Comparison of ENCODE assay signal across 8 mouse cellular contexts in genomic region chr15:78988499-78988971, GRCm38 (mm10). TPM values are rescaled to one million over a fixed set of nuclear protein-coding genes. Genes with fewer than 3 reads are reported as not detected.
DNase-seq lines count a peak whose midpoint lies in the region; ATAC-seq and TF ChIP-seq lines count a peak whose summit lies in the region.

No protein-coding gene starts in this region.

- H3K9me3 ChIP-seq in hindbrain, postnatal 0 days (ENCODE audit: low read length), result no peaks in the 10 kb centered on the region

- TF ChIP-seq CTCF in gastrocnemius, adult 2 months (IDR thresholded peaks at IDR 0.05), result no peak
- no peak for TF ChIP-seq CTCF in hindbrain, postnatal 0 days (IDR thresholded peaks at IDR 0.05; ENCODE audit: low read depth)
- TF ChIP-seq CTCF in left cerebral cortex, adult 2 months (IDR thresholded peaks at IDR 0.05), result no peak

- no peak overlapping the region for H3K4me2 ChIP-seq in hindbrain, postnatal 0 days (ENCODE audit: low read depth, low read length)

- no peaks in the 10 kb centered on the region; the same call in 1 of the 2 replicates for H3K4me1 ChIP-seq in hindbrain, postnatal 0 days (ENCODE audit: insufficient read depth, low read length)

- peaks cover 31% of the 10 kb centered on the region for H3K36me3 ChIP-seq in hindbrain, postnatal 0 days (ENCODE audit: insufficient read depth, low read length)

- ATAC-seq in cerebellum, adult (ENCODE audit: insufficient number of reproducible peaks, low FRiP score, low TSS enrichment), result peak; percentile 59
- ATAC-seq in hindbrain, postnatal 0 days, result peak; percentile 85

- H3K9ac ChIP-seq in hindbrain, postnatal 0 days (replicated peaks; ENCODE audit: low read length), result no peak overlapping the region

- DNase-seq in adrenal gland, adult (ENCODE audit: inconsistent age in 2 of 2, low spot score in 1 of 2), result peak; percentile 94 to 98
- peak; percentile 76 for DNase-seq in gastrocnemius, adult 2 months
- DNase-seq in hindbrain, postnatal 0 days (ENCODE audit: low spot score), result peak; percentile 93
- DNase-seq in left cerebral cortex, adult 2 months (ENCODE audit: extremely low spot score in 1 of 2, low spot score in 2 of 2), result peak; percentile 82
- peak; percentile 41 for DNase-seq in ovary, postnatal 10 days (ENCODE audit: low spot score)
- no peak for DNase-seq in liver
- no peak for DNase-seq in natural killer cell, adult 2 months (ENCODE audit: low spot score in 2 of 2)

- peak overlapping the region; percentile 99 for H3K27ac ChIP-seq in gastrocnemius, adult 2 months
- H3K27ac ChIP-seq in hindbrain, postnatal 0 days, result peak overlapping the region; percentile 46
- H3K27ac ChIP-seq in left cerebral cortex, adult 2 months, result no peak overlapping the region; the same call in 1 of the 2 replicates

- no peaks in the 10 kb centered on the region for H3K27me3 ChIP-seq in hindbrain, postnatal 0 days (ENCODE audit: insufficient read depth, low read length)

- intact Hi-C loops in gastrocnemius, adult 2 months (cut with DNase I), result no loop called here
- intact Hi-C loops in left cerebral cortex, adult 2 months (cut with DNase I), result loop anchor here (2.0 kb wide), 1 partner anchor 38 kb away; no protein-coding TSS in a partner anchor

- 25% methylated on average over 14 of the region's 14 CpGs for WGBS in hindbrain, postnatal 0 days

- peak overlapping the region; percentile 62 for H3K4me3 ChIP-seq in gastrocnemius, adult 2 months
- no peak overlapping the region for H3K4me3 ChIP-seq in hindbrain, postnatal 0 days (ENCODE audit: low read length)
- H3K4me3 ChIP-seq in left cerebral cortex, adult 2 months, result no peak overlapping the region

RNA-seq across cellular contexts. Expression of gene H1f0, which starts 39.7 kb away (rescaled TPM):
- total RNA-seq in gastrocnemius, adult 2 months (2021), result 10 to 100 TPM; 71.8 to 76.8 TPM
- 211 and 233 TPM in 2 replicates for total RNA-seq in hindbrain, postnatal 0 days (2014; rRNA removed)
- polyA plus RNA-seq in hindbrain, postnatal 0 days (2015; fragmentation: Nextera tagmentation; extraction: Ambion mirVana), result 259 and 272 TPM in 2 replicates
- total RNA-seq in left cerebral cortex, adult 2 months (2021), result 10 to 100 TPM; 80.4 to 81.1 TPM

RNA-seq across cellular contexts. Expression of gene Triobp, which starts 41.0 kb away (rescaled TPM):
- 10 to 100 TPM; 33.2 to 36.6 TPM for total RNA-seq in gastrocnemius, adult 2 months (2021)
- 42.0 and 57.6 TPM in 2 replicates for total RNA-seq in hindbrain, postnatal 0 days (2014; rRNA removed)
- polyA plus RNA-seq in hindbrain, postnatal 0 days (2015; fragmentation: Nextera tagmentation; extraction: Ambion mirVana), result 19.0 and 20.7 TPM in 2 replicates
- total RNA-seq in left cerebral cortex, adult 2 months (2021), result 10 to 100 TPM; 11.8 to 12.7 TPM

RNA-seq across cellular contexts. Expression of gene Galr3, which starts 53.1 kb away (rescaled TPM):
- not detected for total RNA-seq in gastrocnemius, adult 2 months (2021)
- 0.47 and 1.2 TPM in 2 replicates for total RNA-seq in hindbrain, postnatal 0 days (2014; rRNA removed)
- polyA plus RNA-seq in hindbrain, postnatal 0 days (2015; fragmentation: Nextera tagmentation; extraction: Ambion mirVana), result 0.20 and 0.25 TPM in 2 replicates
- total RNA-seq in left cerebral cortex, adult 2 months (2021), result under 1 TPM in 1 of 2 experiments, not detected in 1; 0.84 TPM

RNA-seq across cellular contexts. Expression of gene Nol12, which starts 53.8 kb away (rescaled TPM):
- 10 to 100 TPM; 20.6 to 22.3 TPM for total RNA-seq in gastrocnemius, adult 2 months (2021)
- 4.7 and 8.8 TPM in 2 replicates for total RNA-seq in hindbrain, postnatal 0 days (2014; rRNA removed)
- polyA plus RNA-seq in hindbrain, postnatal 0 days (2015; fragmentation: Nextera tagmentation; extraction: Ambion mirVana), result 54.8 and 56.4 TPM in 2 replicates
- total RNA-seq in left cerebral cortex, adult 2 months (2021), result 10 to 100 TPM; 36.2 to 38.8 TPM

Comparison
In these comparisons a context has a peak if more than half of its experiments do, and no peak if none do; other contexts are left out.
1. DNase-seq: peak in adrenal gland, adult (2 of 2), gastrocnemius, adult 2 months (single experiment), hindbrain, postnatal 0 days (single experiment), left cerebral cortex, adult 2 months (2 of 2) and ovary, postnatal 10 days (single experiment); none in liver (single experiment) and natural killer cell, adult 2 months (0 of 2).